Mouse (Mus musculus): ENCODE results near the gene Anks3.

- TF ChIP-seq CTCF (IDR thresholded peaks at IDR 0.05; ENCODE audit: borderline replicate concordance, extremely low read depth, insufficient read depth, insufficient read length) (no peak), POLR2A (IDR thresholded peaks at IDR 0.05; ENCODE audit: borderline replicate concordance, extremely low read depth, insufficient read depth, insufficient read length, poor library complexity, severe bottlenecking) (no peak)
These were observed 57.4 kb downstream of the Anks3 start for GRCm38 (mm10) chr16:4906559-4906958.
